Mouse (Mus musculus) left cerebral cortex, adult 8-10 months (tissue): ENCODE results near the gene H2-Q4. TPM values are rescaled to one million over a fixed set of nuclear protein-coding genes. Genes with fewer than 3 reads are reported as not detected.
"Not testable (repeated sequence)": the region's sequence is repeated elsewhere in the genome, so short reads cannot be mapped to it uniquely, and the experiment has no call there.

Source experiments
- DNase-seq, 2 experiments: peaks; one replicate each; pipeline ENCODE4 v3.0.0; 2022; ENCODE audit warnings: low spot score in 2 of 2
- total RNA-seq, 4 experiments: library from RNA; stranded (reverse); gene quantifications; 2 replicates each; pipeline ENCODE4 v1.2.4; 2022

H2-Q4 gene
- total RNA-seq, 4 experiments from 2014 or later, result 2.5 to 7.0 (median 4.7) TPM

DNA sequence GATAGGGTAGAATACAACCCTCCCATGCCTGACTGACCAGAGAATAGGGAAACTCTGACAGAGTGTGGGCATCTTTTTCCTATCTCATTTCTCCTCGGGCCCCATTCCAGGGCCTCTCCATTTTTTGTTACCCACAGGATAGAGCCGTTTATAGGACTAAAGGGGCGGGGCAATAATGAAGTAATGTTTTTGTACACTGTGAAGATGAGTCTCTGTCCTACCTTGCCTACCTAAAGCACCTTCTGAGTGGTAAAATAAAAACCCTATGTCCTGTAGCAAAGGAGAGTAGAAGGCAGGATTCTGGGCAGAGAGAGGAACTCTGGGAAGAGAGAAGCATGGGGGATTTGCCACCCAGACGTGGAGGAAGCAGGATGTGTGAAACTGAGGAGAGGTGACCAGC, 40.1 kb downstream of the H2-Q4 start:
- not testable (repeated sequence) for DNase-seq

DNA sequence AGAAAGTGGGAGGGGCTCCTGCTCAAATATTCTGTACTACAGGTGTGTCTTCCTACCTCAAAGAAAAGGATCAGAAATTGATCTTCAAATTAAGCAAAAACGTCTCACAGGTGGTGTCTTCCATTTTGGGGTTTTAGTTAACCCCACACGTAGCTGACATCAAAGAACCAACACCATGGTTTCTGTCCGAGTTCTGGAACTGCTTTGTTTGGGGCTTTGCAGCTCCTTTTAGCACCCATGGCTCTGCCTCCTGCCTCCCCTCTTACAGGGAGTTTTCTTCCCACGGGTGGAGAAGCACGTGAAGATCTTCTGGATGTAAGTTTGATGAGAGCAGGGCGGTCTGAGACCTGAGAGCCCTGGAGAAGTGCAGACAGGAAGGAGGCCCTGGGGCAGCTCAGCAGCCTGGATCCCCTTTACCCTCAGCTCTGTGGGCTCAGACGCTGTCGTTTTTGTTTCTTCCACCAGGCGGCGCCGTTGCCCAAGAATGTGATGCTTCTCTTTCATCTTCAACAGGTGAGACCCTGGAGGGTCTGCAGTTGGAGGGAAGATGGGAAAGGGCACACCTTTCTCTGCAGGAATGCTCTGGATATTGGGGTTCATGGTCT, 40.9 kb downstream of the H2-Q4 start:
- DNase-seq, result not testable (repeated sequence)

DNA sequence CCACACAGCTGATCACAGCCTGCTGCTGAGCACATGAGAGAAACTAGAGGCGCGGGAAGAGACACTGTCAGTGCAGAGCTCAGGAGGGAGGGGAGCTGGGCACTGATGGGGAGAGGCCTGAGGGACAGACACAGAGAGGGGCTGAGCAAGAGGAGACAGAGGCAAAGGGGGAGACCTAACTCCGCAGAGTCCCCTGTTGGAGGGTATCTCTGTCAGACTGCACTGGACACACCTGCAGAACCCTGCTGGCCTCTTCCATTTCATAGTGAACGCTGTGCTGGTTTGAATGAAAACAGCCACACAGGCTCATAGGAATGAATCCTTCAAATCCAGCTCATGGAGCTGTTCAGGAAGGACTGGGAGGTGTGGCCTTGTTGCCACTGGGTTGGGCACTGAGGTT, 41.9 kb downstream of the H2-Q4 start:
- not testable (repeated sequence) for DNase-seq

DNA sequence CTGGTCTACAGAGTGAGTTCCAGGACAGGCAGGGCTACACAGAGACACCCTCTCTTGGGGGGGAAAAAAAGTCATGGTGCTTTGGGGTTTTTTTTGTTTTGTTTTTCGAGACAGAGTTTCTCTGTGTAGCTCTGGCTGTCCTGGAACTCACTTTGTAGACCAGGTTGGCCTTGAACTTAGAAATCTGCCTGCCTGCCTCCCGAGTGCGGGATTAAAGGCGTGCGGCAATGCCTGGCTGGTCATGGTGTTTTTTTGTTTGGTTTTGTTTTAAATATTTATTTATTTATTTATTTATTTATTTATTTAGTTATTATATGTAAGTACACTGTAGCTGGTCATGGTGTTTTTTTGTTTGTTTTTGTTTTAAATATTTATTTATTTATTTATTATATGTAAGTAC, 42.9 kb downstream of the H2-Q4 start:
- not testable (repeated sequence) for DNase-seq

DNA sequence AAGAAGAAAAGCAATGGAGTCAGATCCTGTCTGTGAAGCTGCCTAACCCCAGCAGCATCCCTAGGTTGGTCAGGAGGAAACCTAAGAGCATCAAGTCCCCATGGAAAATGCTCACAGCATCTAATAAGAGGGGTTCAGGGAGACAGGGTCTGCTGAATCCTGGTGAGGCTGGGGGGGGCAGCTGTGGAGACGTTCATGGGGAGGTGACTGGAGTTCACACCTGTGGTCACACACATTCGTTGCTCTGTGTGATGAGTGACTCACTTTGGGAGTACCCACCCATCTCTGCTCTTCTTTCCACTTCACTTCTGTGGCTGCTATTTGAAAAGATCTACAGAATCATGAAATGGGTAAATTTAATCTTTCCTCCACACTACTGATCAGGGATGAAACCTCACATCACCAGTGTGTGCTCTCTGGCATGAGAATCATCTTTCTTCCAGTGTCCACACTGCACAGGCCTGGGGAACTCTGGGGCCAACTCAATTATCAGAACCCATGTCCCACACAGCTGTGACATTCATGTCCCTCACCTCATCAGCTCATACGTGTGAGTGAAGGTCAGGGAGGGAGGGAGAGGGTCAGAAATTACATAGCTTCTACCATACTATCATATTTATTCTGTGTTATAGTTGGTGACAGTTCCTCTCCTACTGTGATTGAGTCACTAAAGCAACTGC, 43.9 kb downstream of the H2-Q4 start:
- DNase-seq, result not testable (repeated sequence)

DNA sequence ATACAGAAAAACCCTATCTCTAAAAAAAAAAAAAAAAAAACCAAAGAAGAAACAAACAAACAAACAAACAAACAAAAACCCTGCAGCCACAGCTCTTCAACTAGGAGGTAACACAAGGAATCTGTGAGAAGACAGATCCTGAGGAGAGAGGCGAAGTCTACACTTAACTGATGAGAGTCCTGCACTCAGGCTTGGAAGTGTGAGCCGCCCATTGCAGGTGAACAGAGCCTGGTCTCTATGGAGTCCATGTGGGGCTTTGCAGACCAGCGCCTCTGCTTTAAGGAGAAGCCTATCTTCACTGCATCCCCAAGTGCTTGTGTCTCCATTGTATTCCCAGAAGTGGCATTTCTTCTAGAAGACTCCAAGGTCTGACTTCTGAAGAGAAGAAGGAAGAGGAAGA, 44.7 kb downstream of the H2-Q4 start:
- not testable (repeated sequence) for DNase-seq

DNA sequence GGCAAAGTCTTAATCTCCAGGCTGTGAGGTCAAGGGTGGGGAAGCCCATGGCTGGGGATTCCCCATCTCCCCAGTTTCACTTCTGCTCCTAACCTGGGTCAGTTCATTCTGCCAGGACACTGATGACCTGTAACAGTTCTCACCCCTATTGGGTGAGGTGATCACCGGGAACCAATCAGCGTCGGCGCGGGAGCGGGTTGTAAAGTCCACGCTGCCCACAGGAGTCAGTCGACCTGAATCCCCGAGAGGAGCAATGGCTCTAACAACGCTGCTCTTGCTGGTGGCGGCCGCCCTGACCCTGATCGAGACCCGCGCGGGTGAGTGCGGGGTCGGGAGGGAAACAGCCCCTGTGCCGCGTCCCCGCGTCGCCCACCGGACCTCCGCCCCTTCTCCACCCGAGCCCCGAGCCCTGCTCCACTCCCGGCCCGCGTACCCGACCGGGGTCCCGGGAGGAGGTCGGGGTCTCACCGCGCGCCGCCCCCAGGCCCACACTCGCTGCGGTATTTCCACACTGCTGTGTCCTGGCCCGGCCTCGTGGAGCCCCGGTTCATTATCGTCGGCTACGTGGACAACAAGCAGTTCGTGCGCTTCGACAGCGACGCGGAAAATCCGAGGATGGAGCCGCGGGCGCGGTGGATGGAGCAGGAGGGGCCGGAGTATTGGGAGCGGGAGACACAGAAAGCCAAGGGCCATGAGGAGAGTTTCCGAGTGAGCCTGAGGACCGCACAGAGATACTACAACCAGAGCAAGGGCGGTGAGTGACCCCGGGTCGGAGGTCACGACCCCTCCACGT, 45.4 kb downstream of the H2-Q4 start, which contains the start of gene H2-Q6:
Gene H2-Q6, plus strand, starts transcription at position 227 of the 793 bp plus-strand sequence.
- DNase-seq, result peak in 1 of 2 experiments; percentile 7

DNA sequence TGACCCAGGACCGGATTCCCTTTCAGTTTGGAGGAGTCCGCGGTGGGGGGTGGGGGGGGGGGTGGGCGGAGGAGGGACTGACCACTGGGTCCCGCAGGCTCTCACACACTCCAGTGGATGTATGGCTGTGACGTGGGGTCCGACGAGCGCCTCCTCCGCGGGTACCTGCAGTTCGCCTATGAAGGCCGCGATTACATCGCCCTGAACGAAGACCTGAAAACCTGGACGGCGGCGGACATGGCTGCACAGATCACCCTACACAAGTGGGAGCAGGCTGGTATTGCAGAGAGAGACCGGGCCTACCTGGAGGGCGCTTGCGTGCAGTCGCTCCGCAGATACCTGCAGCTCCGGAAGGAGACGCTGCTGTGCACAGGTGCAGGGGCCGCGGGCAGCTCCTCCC, 46.1 kb downstream of the H2-Q4 start:
- DNase-seq, result peak in 1 of 2 experiments; percentile 4

DNA sequence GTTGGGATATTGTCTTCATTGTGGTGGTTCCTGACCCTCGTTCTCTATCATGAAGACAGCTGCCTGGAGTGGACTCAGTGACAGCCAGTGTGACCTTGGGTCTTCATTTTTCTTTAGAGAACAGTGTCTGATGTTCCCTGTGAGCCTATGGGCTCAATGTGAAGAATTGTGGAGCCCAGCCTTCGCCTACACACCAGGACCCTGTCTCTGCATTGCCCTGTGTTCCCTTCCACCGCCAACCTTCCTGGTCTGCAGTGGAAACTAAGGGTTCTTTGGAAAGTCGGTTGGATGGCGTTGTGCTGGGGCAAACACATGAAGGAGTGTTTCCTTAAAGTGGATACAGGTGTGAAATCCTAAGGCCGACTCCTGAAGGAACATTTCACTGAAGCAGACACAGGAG, 49.5 kb downstream of the H2-Q4 start:
- DNase-seq, result not testable (repeated sequence)

DNA sequence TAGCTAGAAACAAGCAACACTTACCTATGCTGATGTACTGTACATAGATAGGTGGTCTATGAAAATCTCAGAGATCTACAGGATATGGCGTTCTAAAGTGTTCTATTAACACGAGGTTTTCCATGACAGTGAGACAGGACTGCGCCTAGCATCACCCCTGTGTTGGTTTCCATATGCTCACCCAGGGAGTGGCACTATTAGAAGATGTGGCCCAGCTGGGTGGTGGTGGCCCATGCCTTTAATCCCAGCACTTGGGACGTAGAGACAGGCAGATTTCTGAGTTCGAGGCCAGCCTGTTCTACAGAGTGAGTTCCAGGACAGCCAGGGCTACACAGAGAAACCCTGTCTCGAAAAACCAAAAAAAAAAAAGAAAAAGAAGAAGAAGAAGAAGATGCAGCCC, 51.3 kb downstream of the H2-Q4 start:
- DNase-seq, result not testable (repeated sequence)

DNA sequence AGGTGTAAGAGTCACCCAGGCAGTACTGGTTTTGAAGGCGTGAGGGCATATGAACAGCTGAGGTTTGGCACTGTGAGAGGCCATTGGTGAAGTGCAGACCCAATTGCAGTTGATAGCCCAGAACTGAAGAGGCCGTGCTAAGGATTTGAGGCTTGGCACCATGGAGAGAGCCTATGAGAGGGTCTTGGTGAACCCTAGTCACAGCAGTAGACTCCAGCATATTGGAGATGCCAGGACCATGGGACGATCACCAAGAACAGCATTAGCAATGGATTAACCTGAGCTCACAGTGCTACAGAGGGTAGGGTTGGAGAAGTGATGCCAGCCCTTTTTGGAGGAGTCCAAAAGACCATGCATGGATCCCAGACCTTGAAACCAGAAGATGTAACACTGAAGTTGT, 52.8 kb downstream of the H2-Q4 start:
- DNase-seq, result not testable (repeated sequence)

DNA sequence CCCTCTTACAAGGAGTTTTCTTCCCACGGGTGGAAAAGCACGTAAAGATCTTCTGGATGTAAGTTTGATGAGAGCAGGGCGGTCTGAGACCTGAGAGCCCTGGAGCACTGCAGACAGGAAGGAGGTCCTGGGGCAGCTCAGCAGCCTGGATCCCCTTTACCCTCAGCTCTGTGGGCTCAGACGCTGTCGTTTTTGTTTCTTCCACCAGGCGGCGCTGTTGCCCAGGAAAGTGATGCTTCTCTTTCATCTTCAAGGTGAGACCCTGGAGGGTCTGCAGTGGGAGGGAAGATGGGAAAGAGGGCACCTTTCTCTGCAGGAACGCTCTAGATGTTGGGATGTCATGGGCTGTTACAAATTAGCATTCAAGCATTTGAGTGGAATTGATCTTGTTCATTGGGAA, 55.4 kb downstream of the H2-Q4 start:
- not testable (repeated sequence) for DNase-seq

Other genes with a start within 250 kb of the H2-Q4 start
- not detected for gene Apom, start 247.6 kb upstream of the H2-Q4 start, total RNA-seq
- gene Bag6, start 244.4 kb upstream of the H2-Q4 start, total RNA-seq, result 100 to 1,000 TPM; 263 to 306 (median 290) TPM
- 100 to 1,000 TPM; 272 to 295 (median 280) TPM for gene Prrc2a, start 214.7 kb upstream of the H2-Q4 start, total RNA-seq
- 10 to 100 TPM; 11.2 to 30.3 (median 17.4) TPM for gene Aif1, start 203.5 kb upstream of the H2-Q4 start, total RNA-seq
- gene Lst1, start 191.2 kb upstream of the H2-Q4 start, total RNA-seq, result 10 to 100 TPM in 1 of 4 experiments, 1 to 10 TPM in 3; 6.5 to 10.1 (median 7.9) TPM
- gene Ltb, start 185.2 kb upstream of the H2-Q4 start, total RNA-seq, result 1 to 10 TPM in 3 of 4 experiments, not detected in 1; 1.0 to 1.6 (median 1.2) TPM
- under 1 TPM in 1 of 4 experiments, not detected in 3; 0.39 TPM for gene Tnf, start 177.6 kb upstream of the H2-Q4 start, total RNA-seq
- gene Lta, start 174.3 kb upstream of the H2-Q4 start, total RNA-seq, result 1 to 10 TPM in 1 of 4 experiments, under 1 TPM in 3; 0.28 to 1.2 (median 0.58) TPM
- not detected for gene Gm16181, start 158.8 kb upstream of the H2-Q4 start, total RNA-seq
- 100 to 1,000 TPM; 552 to 589 (median 575) TPM for gene Atp6v1g2, start 146.0 kb upstream of the H2-Q4 start, total RNA-seq
- 10 to 100 TPM; 14.1 to 18.8 (median 17.1) TPM for gene Nfkbil1, start 143.8 kb upstream of the H2-Q4 start, total RNA-seq
- gene Ddx39b, start 137.9 kb upstream of the H2-Q4 start, total RNA-seq, result 100 to 1,000 TPM; 175 to 212 (median 200) TPM
- 10 to 100 TPM; 29.5 to 72.8 (median 47.5) TPM for gene H2-D1, start 116.9 kb upstream of the H2-Q4 start, total RNA-seq
- 1 to 10 TPM in 3 of 4 experiments, under 1 TPM in 1; 0.67 to 2.3 (median 1.4) TPM for gene H2-Q1, start 59.2 kb upstream of the H2-Q4 start, total RNA-seq
- 1 to 10 TPM in 2 of 4 experiments, under 1 TPM in 2; 0.34 to 1.3 (median 0.94) TPM for gene H2-Q2, start 37.4 kb upstream of the H2-Q4 start, total RNA-seq
- gene H2-Q6, start 45.2 kb downstream of the H2-Q4 start, total RNA-seq, result 1 to 10 TPM in 1 of 4 experiments, under 1 TPM in 3; 0.38 to 1.5 (median 0.86) TPM
- gene H2-Q7, start 59.5 kb downstream of the H2-Q4 start, total RNA-seq, result 1 to 10 TPM in 2 of 4 experiments, under 1 TPM in 2; 0.59 to 2.3 (median 1.1) TPM
- under 1 TPM; 0.26 to 0.72 (median 0.38) TPM for gene H2-Q10, start 90.5 kb downstream of the H2-Q4 start, total RNA-seq
- gene Pou5f1, start 126.4 kb downstream of the H2-Q4 start, total RNA-seq, result under 1 TPM in 1 of 4 experiments, not detected in 3; 0.27 TPM
- 10 to 100 TPM in 3 of 4 experiments, 1 to 10 TPM in 1; 10.0 to 16.0 (median 13.3) TPM for gene Tcf19, start 137.2 kb downstream of the H2-Q4 start, total RNA-seq
- 10 to 100 TPM; 12.0 to 18.7 (median 13.8) TPM for gene Cchcr1, start 137.5 kb downstream of the H2-Q4 start, total RNA-seq
- under 1 TPM in 1 of 4 experiments, not detected in 3; 0.41 TPM for gene Psors1c2, start 153.6 kb downstream of the H2-Q4 start, total RNA-seq
- gene Cdsn, start 172.5 kb downstream of the H2-Q4 start, total RNA-seq, result 1 to 10 TPM in 3 of 4 experiments, under 1 TPM in 1; 1.00 to 1.6 (median 1.2) TPM
- gene 2300002M23Rik, start 187.8 kb downstream of the H2-Q4 start, total RNA-seq, result not detected
- gene Sfta2, start 221.9 kb downstream of the H2-Q4 start, total RNA-seq, result not detected
- gene Gm9573, start 247.0 kb downstream of the H2-Q4 start, total RNA-seq, result under 1 TPM in 1 of 4 experiments, not detected in 3; 0.07 TPM